Comparison of ENCODE assay signal across 8 mouse cellular contexts in genomic region chr15:103069173-103069572, GRCm38 (mm10). TPM values are rescaled to one million over a fixed set of nuclear protein-coding genes. Genes with fewer than 3 reads are reported as not detected.
DNase-seq lines count a peak whose midpoint lies in the region; ATAC-seq and TF ChIP-seq lines count a peak whose summit lies in the region.

No protein-coding gene starts in this region.

- 0 out of 2 replicates have a peak overlapping the region, but pooled peaks have one; percentile 4 for H3K4me2 ChIP-seq in heart, embryonic 16.5 days (ENCODE audit: low read depth, low read length)
- H3K4me2 ChIP-seq in limb, embryonic 14.5 days (replicated peaks; ENCODE audit: low read depth, low read length, severe bottlenecking) = peak overlapping the region; percentile 45
- H3K4me2 ChIP-seq in forebrain, embryonic 12.5 days = no peak overlapping the region

- H3K9me3 ChIP-seq in heart, embryonic 10.5 days = no peaks in the 10 kb centered on the region
- no peaks in the 10 kb centered on the region for H3K9me3 ChIP-seq in G1E (replicated peaks)
- no peaks in the 10 kb centered on the region for H3K9me3 ChIP-seq in heart, embryonic 16.5 days (replicated peaks; ENCODE audit: control insufficient read depth, low read length)
- no peaks in the 10 kb centered on the region for H3K9me3 ChIP-seq in limb, embryonic 14.5 days (ENCODE audit: control insufficient read depth, low read length)
- no peaks in the 10 kb centered on the region for H3K9me3 ChIP-seq in forebrain, embryonic 12.5 days

- TF ChIP-seq POLR2A in limb, embryonic 14.5 days (IDR thresholded peaks at IDR 0.05; ENCODE audit: borderline replicate concordance, extremely low read depth, insufficient read depth, insufficient read length) = no peak

- no peak for TF ChIP-seq CTCF in G1E (IDR thresholded peaks at IDR 0.05; ENCODE audit: low read depth, low read length)

- no peaks in the 10 kb centered on the region for H3K36me3 ChIP-seq in heart, embryonic 10.5 days
- peaks cover 6% of the 10 kb centered on the region for H3K36me3 ChIP-seq in G1E (replicated peaks)
- no peaks in the 10 kb centered on the region for H3K36me3 ChIP-seq in heart, embryonic 16.5 days (ENCODE audit: control insufficient read depth, insufficient read depth)
- no peaks in the 10 kb centered on the region for H3K36me3 ChIP-seq in limb, embryonic 14.5 days (ENCODE audit: control insufficient read depth, insufficient read depth, low read length)
- no peaks in the 10 kb centered on the region for H3K36me3 ChIP-seq in forebrain, embryonic 12.5 days (replicated peaks)

- ATAC-seq in G1E (ENCODE audit: extremely low read depth, insufficient number of reproducible peaks, low FRiP score, poor library complexity, severe bottlenecking) = peak; percentile 2; the same call in 1 of the 2 replicates
- no peak for ATAC-seq in heart, embryonic 16.5 days (replicated peaks; ENCODE audit: extremely low read depth, insufficient read depth, low FRiP score)
- ATAC-seq in limb, embryonic 14.5 days (ENCODE audit: low FRiP score, low read depth) = no peak
- ATAC-seq in megakaryocyte-erythroid progenitor cell, adult 5-6 weeks (replicated peaks; ENCODE audit: low FRiP score, low TSS enrichment, poor library complexity, severe bottlenecking) = no peak
- ATAC-seq in forebrain, embryonic 12.5 days (ENCODE audit: low FRiP score) = no peak

- peaks cover 13% of the 10 kb centered on the region for H3K4me1 ChIP-seq in heart, embryonic 10.5 days
- H3K4me1 ChIP-seq in G1E (ENCODE audit: insufficient read depth, low read depth, low read length) = peaks cover 71% of the 10 kb centered on the region
- H3K4me1 ChIP-seq in heart, embryonic 16.5 days (ENCODE audit: control insufficient read depth, insufficient read depth, low read length) = no peaks in the 10 kb centered on the region
- H3K4me1 ChIP-seq in limb, embryonic 14.5 days (ENCODE audit: control insufficient read depth, insufficient read depth, low read length) = peaks cover 3% of the 10 kb centered on the region; the same call in 1 of the 2 replicates
- H3K4me1 ChIP-seq in forebrain, embryonic 12.5 days = peaks cover 5% of the 10 kb centered on the region; the same call in 1 of the 2 replicates

- 0 out of 2 replicates have a peak overlapping the region, but pooled peaks have one; percentile 33 for H3K4me3 ChIP-seq in heart, embryonic 10.5 days
- H3K4me3 ChIP-seq in G1E (ENCODE audit: low read depth, low read length) = peak overlapping the region; percentile 71
- no peak overlapping the region for H3K4me3 ChIP-seq in heart, embryonic 16.5 days (ENCODE audit: low read length)
- peak overlapping the region; percentile 26 for H3K4me3 ChIP-seq in limb, embryonic 14.5 days (replicated peaks; ENCODE audit: low read length)
- H3K4me3 ChIP-seq in forebrain, embryonic 12.5 days (replicated peaks) = no peak overlapping the region

- no peak for DNase-seq in heart, embryonic 10.5 days (ENCODE audit: low spot score)
- no peak for DNase-seq in heart, adult 8-10 months (ENCODE audit: low spot score)
- no peak for DNase-seq in G1E (ENCODE audit: low spot score)
- no peak for DNase-seq in limb, embryonic 14.5 days (ENCODE audit: low spot score)
- no peak for DNase-seq in cerebellum, adult 9-10 months

- H3K9ac ChIP-seq in heart, embryonic 16.5 days (ENCODE audit: low read length) = no peak overlapping the region
- H3K9ac ChIP-seq in limb, embryonic 14.5 days (ENCODE audit: low read depth, low read length, severe bottlenecking) = 0 out of 2 replicates have a peak overlapping the region, but pooled peaks have one; percentile 8
- no peak overlapping the region for H3K9ac ChIP-seq in forebrain, embryonic 12.5 days

- peak overlapping the region; percentile 18; the same call in 1 of the 2 replicates for H3K27ac ChIP-seq in heart, embryonic 10.5 days
- no peak overlapping the region for H3K27ac ChIP-seq in heart, embryonic 16.5 days (ENCODE audit: low read length)
- H3K27ac ChIP-seq in limb, embryonic 14.5 days (replicated peaks; ENCODE audit: low read depth, low read length) = no peak overlapping the region
- no peak overlapping the region for H3K27ac ChIP-seq in forebrain, embryonic 12.5 days

- under 1% methylated on average over 18 of the region's 18 CpGs for WGBS in heart, embryonic 10.5 days
- WGBS in heart, embryonic 16.5 days = 3% methylated on average over 18 of the region's 18 CpGs
- under 1% methylated on average over 18 of the region's 18 CpGs for WGBS in limb, embryonic 14.5 days
- 1% methylated on average over 18 of the region's 18 CpGs for WGBS in forebrain, embryonic 12.5 days

- H3K27me3 ChIP-seq in heart, embryonic 10.5 days (ENCODE audit: insufficient read depth, poor library complexity, severe bottlenecking) = peaks cover 96% of the 10 kb centered on the region
- H3K27me3 ChIP-seq in G1E (ENCODE audit: insufficient read depth, low read length) = no peaks in the 10 kb centered on the region
- H3K27me3 ChIP-seq in heart, embryonic 16.5 days (ENCODE audit: control insufficient read depth, insufficient read depth, low read length) = peaks cover 75% of the 10 kb centered on the region
- H3K27me3 ChIP-seq in limb, embryonic 14.5 days (ENCODE audit: control insufficient read depth, insufficient read depth, low read length) = peaks cover 46% of the 10 kb centered on the region
- H3K27me3 ChIP-seq in forebrain, embryonic 12.5 days = peaks cover 94% of the 10 kb centered on the region

RNA-seq across cellular contexts. Expression of gene Hoxc4, which starts 50.4 kb away (rescaled TPM):
- 0.81 and 6.6 TPM in 2 replicates for polyA plus RNA-seq in heart, embryonic 10.5 days (2016; fragmentation: Nextera tagmentation; extraction: Ambion mirVana)
- total RNA-seq in heart, adult 8-10 months (2022) = not detected
- total RNA-seq in G1E (2014; fragmentation: Nextera tagmentation) (29.3 and 33.9 TPM in 2 replicates), G1E (2017) (11.0 and 12.2 TPM in 2 replicates)
- 60.1 and 65.8 TPM in 2 replicates for polyA plus RNA-seq in G1E (2012)
- polyA plus RNA-seq in heart, embryonic 16.5 days (2015; fragmentation: Nextera tagmentation; extraction: Ambion mirVana) = 0.45 TPM in 2 replicates
- 5.9 and 7.5 TPM in 2 replicates for polyA plus RNA-seq in limb, embryonic 14.5 days (2012; rRNA removed)
- 1.9 and 3.5 TPM in 2 replicates for polyA plus RNA-seq in limb, embryonic 14.5 days (2014; fragmentation: Nextera tagmentation; extraction: Ambion mirVana)
- not detected in 2 replicates for total RNA-seq in megakaryocyte-erythroid progenitor cell, adult 5-6 weeks (2014; fragmentation: Nextera tagmentation)
- not detected in 2 replicates for total RNA-seq in megakaryocyte-erythroid progenitor cell, adult 5-6 weeks (2017)
- polyA plus RNA-seq in forebrain, embryonic 12.5 days (2016; fragmentation: Nextera tagmentation; extraction: Ambion mirVana) = not detected in 2 replicates

Comparison
In these comparisons a context has a peak if more than half of its experiments do, and no peak if none do; other contexts are left out.
1. H3K4me3 ChIP-seq: peak in heart, embryonic 10.5 days (single experiment), G1E (single experiment) and limb, embryonic 14.5 days (single experiment); none in heart, embryonic 16.5 days (single experiment) and forebrain, embryonic 12.5 days (single experiment).